Mouse (Mus musculus): ENCODE data around the gene Gadl1.
"Not testable (repeated sequence)": the region's sequence is repeated elsewhere in the genome, so short reads cannot be mapped to it uniquely, and the experiment has no call there.

Gene Gadl1

DNA sequence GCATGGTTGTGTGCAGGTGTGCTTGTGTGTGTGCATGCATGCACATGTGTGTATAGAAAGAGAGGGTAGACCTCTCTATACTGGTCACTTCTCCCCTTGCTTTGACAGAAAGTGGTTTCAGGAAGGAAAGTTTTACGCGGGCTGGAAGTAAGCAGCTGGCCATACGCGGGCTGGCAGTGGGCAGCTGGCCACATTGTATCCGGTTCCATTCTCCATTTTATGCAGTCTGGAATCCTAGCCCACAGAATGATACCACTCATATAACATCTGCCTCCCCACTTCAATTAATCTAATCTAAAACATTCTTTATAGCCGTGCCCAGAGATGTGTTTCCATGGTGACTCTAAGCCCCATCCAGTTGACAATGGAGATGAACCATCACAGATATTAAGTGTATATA, 129.0 kb downstream of the Gadl1 start:
- DNase-seq, result no peak

DNA sequence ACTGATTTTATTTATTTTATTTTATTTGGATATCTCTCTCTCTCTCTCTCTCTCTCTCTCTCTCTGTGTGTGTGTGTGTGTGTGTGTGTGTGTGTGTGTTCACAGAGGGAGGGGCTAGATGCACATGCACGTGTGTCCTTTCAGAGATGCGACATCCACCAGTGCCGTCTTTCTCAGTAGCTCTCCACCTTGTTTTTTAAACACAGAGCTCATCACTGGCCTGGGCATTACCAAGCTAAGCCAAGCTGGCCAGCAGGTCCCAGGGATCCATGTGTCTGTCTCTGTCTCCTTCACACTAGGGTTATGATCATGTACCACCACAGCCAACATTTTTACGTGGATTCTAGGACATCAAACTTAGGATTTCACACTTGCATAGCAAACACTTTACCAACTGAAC, 130.7 kb downstream of the Gadl1 start:
- DNase-seq, result no peak

DNA sequence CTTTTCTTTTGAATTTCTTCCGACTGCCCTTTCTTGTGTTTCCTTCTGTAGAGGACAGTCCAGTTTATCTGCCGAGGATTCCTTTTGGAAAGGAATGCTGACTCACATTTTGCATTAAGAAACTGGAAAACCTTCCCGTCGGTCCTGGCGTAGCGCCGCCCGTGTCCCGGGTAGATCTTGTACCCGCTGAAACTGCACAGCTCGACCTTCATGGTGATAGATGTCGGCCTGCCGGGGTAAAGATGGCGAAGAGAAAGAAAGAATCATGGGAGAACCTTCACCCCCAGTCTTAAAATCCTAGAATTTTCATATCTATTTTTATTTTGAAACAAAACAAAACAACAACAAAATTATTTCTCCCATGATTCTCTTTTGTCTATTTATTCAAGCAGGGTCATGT, 131.6 kb downstream of the Gadl1 start:
- DNase-seq, result not testable (repeated sequence)

DNA sequence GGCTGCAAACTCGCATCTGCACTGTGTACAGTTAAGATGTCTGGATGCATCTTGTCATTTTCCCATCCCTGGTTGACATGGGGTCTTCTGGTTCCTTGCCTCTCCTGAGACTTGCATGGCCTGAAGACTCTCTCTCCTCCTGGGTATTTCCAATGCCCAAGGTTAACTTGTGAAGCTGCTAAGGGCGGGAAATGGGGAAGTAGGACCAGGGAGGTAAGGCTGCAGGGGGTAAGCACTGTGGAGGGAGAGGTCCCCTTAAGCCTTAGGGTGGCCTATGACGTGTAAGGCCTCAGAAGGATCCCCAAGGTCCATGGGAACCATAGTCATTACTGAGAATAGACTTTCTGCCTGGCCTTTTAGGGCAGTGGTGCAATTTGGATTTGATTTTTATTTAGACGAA, 132.1 kb downstream of the Gadl1 start:
- no peak for DNase-seq

DNA sequence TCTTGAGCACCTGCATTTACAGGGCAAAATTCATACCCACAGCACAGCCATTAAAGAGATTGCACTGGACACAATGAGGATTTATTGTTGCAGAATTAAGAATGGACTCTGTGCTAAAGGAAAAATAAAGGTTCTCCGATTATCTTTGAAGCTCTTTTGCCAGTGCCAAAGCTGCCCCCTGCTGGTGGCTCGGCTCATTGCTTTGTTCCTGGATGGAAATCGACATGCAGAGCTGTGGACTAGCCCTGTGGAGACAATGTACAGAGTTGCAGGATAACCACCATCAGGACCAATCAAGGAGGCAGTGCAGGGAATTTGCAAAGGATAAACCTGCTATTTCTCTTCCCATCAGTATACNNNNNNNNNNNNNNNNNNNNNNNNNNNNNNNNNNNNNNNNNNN, 132.5 kb downstream of the Gadl1 start:
- peak; percentile 82 for DNase-seq

DNA sequence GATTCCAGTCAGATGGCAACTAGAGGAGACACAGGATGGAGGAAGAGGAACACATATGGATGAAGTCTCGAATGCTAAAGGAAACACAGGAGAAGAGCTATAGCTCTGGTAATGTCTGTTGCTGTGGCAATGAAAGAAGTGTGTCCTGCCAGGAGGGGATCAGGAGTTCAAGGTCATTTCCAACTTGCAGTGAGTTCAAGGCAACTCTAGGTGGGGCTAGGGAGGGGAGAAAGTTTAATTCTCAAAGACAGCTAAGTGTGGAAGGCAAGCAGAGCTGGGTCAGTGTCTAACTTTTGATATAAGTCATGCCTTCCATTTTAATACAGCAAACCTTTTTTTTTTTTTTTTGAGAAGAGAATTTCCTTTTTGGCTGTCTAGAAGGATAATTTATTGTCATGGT, 140.7 kb downstream of the Gadl1 start:
- no peak for DNase-seq

DNA sequence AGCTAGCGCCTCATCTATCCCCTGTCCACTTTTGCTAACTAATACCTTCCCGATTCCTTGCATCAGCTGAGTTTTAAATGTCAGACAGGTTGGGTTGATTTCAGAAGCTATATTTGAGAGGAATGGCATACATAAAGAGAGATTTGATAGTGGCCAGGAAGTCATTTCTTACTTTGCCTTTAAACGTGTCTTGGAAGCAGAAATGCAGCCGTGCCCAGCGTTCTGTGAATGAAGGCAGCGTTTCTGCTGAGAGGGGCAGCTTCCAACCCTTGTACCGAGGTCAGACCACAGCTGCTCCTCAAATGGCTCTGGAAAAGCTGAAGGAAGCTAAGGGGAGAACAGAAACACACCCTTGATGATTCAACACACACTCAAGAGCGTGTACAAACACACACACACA, 144.7 kb downstream of the Gadl1 start:
- no peak for DNase-seq

DNA sequence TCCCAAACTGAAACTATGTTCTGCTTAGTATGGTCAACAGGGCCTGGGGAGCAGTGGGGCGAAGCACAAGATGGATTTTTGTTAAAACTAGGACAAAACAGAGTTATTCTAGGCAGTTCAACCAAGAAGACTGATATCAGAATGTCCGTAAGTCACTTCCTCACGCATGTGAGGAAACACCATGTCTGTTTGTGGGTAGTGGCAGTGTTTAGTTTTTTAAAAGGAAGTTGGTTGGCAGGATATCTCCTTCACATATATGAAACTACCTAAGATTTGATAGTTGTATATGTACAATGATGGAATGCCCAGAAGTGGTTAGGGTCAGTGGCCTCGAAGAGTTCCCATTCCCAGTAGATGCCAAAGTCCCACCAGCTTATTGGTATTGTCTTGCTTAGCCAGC, 149.2 kb downstream of the Gadl1 start:
- DNase-seq, result no peak

DNA sequence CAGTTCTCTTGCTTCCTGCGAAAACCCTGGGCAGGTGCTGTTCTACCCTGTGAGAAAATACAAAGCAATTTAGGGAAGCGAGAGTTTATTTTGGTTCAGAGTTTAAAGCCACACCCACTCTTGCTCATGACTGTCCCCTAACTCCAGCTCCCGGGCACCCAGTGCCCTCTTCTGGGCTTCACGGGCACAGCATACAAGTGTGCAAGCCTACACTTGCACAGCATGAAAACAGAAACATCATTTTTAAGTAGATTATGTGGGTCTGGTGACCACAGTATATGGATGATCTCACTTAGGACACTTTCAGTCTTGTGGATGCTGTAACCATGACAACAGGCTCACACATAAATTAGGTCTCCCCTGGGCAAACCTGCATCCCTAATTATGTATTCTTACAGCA, 149.9 kb downstream of the Gadl1 start:
- DNase-seq, result no peak

DNA sequence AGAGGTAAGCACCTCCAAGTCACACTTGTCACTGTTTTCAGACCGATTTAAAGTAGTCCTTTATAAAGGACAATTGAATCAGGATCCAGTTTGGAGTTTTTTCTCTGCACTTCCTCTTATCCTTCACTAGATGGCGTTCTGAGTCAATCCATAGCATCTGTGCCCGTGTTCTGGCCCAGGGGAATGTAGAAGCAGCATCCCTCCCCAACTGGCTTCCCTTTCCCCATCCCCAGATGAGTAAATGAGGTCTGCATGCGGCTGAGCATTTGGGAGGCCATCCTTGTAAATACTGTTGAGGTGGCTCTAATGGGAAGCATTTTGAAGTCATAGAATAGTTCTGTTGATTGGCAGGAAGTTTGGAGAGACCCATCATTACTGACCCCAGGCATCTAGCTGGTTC, 151.4 kb downstream of the Gadl1 start:
- DNase-seq, result peak; percentile 63

DNA sequence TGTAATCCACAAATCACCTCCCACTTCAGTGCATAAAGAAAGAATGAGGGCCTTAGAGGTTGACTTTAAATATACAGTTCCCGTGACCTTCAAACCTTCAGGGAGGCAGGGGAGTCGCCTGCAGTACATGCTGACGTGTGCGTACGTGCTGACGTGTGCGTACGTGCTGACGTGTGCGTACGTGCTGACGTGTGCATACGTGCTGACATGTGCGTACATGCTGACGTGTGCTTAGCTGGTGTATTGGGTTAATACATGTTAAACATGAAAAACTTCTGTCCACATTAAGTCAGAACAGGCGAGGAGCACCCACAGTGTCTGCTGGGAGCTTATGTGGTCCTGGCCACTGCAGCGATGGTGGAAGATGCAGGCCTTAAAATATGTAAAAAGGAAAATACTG, 155.5 kb downstream of the Gadl1 start:
- no peak for DNase-seq

DNA sequence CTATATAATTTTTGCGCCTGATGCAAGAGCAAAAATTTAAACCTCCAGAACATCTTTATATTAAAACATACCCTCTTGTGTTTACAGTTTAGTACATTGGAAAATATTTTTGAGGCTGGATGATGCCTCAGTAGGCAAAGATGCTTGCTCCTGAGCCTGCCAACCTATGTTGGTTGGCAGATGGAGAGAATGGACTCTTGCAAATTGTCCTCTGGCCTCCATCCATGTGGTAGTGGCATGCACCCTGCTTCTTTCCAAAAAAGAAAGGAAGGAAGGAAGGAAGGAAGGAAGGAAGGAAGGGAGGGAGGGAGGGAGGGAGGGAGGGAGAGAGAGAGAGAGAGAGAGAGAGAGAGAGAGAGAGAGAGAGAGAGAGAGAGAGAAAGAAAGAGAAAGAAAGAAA, 162.3 kb downstream of the Gadl1 start:
- DNase-seq, result not testable (repeated sequence)

DNA sequence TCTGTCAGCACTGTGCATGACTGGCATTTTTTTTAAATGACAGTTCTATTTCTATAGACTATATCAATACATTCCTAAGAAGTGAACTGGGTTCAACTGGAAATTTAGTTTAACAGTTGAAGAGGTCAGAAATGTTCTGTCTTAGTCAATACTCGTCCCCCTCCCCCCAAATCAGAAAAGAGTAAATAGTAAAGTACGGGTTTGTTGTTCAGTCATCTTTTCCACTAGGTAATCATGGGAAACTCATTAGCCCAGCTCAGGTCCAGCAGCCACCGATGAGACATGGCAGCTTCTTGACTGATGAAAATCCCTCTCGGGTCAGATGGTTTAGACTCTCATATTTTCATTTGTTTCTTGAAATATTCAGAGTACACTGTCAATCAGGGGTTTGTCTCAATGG, 166.9 kb downstream of the Gadl1 start:
- no peak for DNase-seq

DNA sequence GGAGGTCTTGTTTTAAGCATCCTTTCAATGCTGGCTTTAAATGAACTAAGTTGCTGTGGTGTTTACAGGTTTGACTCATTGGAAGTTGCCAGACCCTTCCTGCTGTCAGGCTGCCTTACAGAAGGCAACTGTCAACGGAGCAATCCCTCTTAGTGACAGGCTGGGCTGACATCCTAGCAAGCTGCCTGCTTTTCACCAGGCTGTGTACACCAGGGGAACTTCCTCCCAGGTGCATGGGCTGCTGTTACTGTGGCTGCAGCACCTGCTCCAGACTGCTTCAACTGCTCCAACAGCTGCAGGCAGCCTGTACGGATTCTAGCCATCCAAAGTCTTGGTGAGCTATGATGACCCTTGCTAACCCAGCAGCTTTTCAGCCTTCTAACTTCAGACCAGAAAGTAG, 167.7 kb downstream of the Gadl1 start:
- DNase-seq, result no peak

DNA sequence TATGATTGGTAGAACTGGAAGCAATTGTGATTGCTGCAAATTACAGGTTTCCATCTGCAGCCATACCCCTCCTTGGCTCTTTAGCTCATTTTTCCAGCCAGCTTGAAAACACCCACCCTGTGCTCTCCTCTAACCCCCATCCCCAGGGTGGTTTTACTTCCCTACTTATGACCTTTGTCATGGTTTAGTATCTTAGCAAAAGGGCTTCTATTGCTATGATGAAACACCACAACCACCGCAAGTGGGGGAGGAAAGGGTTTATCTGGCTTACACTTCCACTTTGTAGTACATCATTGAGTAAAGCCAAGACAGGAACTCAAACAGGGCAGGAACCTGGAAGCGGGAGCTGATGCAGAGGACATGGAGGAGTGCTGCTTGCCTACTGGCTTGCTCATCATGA, 168.2 kb downstream of the Gadl1 start:
- no peak for DNase-seq

DNA sequence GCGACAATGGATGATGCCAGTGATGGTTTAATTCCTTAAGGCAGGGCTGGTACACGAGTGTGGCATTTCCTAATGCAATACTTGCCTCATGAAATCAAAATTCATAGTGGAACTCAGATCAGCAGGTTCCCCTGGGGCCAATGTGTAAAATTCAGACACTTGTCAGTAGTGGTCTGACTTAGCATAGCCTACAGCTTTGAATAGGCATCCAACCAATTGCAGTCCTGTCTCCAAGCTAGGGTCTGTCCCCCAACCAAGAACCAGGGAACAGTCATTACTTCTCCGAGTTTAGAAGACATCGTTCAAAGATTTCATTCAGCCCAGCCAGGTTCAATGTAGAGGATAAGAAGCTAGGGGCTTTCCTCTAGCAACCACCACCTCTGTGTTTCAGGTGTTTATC, 172.5 kb downstream of the Gadl1 start:
- no peak for DNase-seq

DNA sequence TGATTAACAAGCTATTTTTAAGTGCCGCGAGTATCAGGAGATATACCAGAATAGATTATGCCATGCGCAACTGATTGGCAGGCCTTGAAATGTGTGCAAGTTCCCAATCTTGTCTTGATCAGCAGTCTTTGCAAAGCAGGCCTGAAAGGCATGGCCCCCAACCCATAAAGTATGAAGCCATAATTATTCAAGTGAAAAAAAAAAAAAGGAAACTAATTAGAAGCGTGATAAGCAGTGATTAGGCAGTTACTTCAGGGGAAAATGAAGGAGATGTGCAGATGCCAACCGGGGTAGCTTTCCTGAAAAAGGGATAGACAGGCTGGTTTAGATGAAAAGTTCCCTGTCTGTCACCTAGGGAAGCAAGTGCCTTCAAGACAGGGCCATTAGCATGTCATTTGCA, 174.0 kb downstream of the Gadl1 start:
- no peak for DNase-seq

DNA sequence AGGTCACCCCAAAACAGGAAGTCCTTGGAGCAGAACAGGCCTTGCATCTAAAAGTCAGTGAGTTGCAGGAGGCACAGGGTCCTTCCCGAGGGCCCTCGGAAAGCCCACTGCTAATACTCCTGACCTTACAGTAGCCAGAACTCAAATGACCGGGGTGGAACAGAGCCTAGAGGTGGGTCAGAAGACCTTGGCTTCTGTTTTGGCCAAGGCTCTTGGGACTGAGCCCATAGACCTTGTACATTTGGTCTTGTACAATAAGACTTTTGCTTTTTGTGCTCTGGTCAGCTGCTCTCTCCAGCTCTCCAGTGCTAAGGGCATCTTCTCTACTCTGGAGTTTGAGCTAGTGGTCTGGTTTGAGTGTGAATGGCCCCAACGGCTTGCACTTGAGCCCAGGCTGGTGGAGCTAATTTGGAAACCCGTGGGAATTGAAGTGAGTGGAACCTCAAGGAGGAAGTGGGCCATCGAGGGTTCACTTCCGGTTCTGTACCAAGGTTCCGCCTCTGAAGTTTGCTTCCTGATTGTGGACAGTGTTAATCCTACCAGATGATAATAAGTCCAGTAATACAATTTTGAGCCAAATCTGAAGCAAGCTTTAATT, 174.6 kb downstream of the Gadl1 start:
- no peak for DNase-seq

DNA sequence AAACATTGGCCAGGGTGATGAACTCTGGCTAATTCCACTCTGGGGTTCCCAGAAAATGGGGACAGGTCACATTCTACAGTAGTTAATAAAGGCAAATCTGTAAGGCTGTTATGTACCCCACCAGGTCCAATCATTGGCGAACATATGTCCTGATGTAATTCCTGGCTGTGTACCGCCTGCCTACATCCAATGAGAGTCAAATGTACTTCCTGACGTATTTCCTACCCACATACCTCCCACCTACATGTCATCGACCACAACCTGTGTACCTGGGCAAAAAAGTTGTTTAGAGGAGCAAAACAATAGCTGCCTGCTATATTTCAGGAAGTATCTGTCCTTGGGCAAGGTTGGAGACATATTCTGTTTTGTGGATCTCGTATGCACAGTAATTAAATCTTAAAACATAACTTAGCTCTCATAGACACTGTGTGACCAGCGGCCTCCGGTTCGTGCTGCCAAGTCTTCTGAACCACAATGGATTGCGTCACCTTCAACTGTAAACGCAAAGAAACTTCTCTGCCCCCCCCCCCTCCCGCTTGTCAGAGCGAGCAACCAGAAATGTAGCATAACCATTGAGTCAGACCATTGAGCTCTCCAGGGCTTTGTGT, 175.2 kb downstream of the Gadl1 start:
- no peak for DNase-seq

DNA sequence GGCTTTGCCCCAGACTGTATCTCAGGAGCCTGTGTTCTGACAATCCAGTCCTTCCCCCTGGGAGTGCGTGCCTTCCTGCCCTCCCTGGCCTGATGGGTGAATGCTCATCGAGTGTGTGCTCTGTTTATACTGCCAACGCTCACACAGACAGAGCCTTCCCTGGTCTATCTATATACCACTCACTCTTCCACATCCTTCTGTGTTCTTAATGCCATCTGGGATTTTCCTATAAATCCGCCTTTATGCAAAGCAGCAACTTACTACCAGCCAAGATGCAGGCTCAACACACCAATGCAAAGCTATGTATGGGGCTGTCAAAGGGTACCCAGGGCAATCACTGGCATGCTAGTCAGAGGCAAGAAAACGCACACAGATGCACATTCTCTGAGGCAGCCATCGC, 176.7 kb downstream of the Gadl1 start:
- DNase-seq, result no peak

DNA sequence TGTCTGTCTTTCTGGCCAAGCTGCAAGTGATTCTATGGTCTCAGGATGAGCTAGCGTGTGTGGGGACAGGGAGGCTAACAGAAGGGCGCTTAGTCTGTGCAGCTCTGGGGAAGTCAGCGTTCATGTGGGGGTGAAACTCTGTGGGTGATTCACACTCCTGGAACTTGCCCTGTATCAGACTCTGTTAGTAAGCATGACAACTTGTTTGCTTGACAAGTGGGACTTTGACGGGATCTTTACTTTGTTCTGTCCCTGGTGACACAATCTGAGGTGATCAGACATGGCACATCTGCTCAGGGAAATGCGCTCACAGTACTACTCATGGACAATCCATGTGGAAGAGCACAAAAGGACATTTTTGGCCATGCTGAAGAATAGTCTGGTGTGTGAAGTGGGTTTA, 178.0 kb downstream of the Gadl1 start:
- no peak for DNase-seq

DNA sequence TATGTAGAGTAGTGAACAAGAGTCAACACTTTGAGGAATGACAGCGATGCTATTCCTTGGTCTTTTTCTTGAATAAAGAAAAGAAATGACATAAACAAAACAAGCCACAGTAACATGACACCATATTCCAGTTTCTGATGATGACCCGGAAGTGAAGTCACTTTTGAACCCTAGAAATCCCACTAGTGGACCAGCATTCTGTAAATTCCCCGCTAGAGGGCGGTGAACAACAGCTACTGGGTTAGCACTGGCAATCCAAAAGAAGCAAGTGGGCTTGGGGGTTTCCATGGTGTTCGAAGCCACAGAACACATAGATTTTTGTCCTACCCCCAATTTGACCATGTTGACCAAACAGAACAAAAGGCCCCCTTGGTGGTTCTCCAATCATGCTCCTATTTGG, 178.6 kb downstream of the Gadl1 start:
- peak; percentile 82 for DNase-seq

DNA sequence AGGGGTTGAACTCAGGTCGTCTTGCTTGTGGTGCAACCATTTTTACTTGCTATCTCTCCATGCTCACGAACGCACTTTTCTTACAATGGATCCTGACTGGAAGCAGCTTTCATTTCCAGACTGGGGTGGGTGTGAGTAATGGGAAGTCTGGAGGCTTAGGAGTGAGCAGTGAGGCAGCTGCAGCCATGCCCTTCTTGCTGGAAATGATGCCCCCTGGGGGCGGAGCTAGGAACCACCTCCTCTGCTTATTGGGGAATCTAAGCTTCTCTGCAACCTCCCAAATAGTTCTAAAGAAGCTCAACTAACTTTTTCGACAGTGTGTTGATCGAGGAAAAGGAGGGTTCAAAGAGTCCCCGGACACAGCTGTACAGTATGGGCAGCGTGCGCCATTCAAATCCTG, 179.7 kb downstream of the Gadl1 start:
- no peak for DNase-seq

DNA sequence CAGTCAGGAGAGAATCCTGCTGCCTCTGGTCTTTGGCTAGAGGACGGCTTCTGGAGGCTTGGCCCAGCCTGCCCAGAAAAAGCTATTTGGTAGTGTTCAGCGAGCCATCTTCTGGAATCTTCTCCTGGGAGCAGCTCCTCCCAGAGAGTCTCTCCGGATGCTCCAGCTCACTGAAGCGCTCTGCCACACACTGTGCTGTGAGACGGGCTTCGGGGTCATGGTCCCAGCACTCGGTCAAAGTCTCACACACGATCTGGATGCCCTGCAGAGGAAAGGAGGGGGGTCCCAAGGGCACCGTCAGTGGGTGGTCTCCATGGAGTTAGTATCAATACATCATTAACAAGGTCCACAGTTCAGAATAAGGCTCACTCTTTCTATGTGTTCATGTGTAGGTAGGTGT, 181.0 kb downstream of the Gadl1 start:
- no peak for DNase-seq

DNA sequence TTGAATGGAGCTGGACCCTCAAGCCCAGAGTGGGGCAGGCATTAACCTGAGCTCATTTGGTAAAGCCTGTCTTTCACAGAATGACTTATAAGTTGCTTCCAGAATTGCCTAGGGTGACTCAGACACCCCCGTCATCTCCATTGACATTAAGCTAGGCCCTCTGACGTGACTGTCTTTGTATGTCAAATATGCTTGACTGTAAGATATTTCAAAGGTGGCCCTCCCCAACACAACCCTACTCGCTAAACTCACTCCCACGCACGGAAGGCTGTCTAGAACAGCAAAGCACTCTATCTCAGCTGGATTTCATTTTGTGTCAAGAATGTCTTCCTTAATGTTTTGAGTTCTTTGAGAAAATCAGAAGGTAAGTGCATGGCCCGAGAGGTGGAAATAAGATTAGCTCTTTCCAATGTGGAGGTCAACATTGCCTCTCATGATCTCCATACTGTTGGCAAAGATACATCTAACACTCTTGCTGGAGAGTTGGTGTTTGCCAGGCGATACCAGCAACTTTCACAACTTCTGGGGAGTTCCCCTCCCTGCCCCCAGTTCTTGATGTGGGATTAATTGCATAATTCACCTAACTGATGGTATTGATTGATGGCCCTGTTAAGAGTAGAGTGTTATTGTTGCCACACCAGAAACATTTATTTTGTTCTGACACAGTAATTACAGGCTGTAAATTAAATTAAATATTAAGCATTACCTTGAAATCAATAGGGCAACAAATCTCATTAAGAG, 182.0 kb downstream of the Gadl1 start:
- DNase-seq, result no peak

All from embryo, embryonic 11 days (tissue).